Mouse (Mus musculus) heart, adult 2 months (tissue): ENCODE data around the gene Ubtd2.

ENCODE experiments used
- CTCF ChIP-seq: fragments of 200-600 bp; IDR thresholded peaks from 2 replicates; pipeline ENCODE4 v1.8.1; 2022; ENCODE audit warnings: antibody characterized with exemption, mild to moderate bottlenecking, moderate library complexity
- EP300 ChIP-seq: fragments of 200-500 bp; IDR thresholded peaks from 2 replicates; pipeline ENCODE4 v1.6.1; 2011; ENCODE audit warnings: low read depth, low read length, control low read depth; ENCODE audit not compliant: insufficient read depth
- POLR2A ChIP-seq: fragments of 200-500 bp; IDR thresholded peaks from 2 replicates; pipeline ENCODE4 v1.6.1; 2011; ENCODE audit warnings: mild to moderate bottlenecking, low read depth, low read length, control low read depth; ENCODE audit not compliant: insufficient read depth

DNA sequence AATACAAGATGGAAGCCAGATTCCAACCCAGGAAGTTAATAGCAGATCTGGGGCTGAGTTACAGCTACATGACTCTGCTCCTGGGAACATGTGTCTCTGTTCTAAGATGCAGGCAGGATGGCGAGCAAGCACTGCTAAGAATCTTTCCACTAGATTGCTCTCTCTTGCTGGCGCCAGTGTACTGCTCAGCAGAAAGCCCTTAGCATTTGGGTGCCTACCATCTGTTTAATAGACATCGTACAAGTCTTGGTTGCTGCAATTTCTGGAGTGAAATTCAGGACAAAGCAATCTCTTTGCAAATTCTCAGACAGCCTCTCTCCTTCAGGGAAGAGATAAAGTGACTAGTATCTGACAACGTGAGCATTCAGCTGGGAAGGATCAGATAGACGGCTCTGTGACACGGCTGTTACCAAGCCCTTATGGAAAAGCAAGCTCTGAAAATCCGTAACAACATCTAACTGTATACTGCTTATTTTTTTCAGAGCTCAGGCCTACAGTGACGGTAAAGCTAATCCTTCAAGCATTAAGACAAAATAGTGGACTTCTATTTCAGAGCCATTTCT is 1.7 kb upstream of the Ubtd2 start:
- TF ChIP-seq POLR2A, result no peak
- TF ChIP-seq EP300, result no peak
- no peak for TF ChIP-seq CTCF
